ENCODE assay signal across 26 mouse cellular contexts in genomic region chr12:104470646-104471045, GRCm38 (mm10). TPM values are rescaled to one million over a fixed set of nuclear protein-coding genes. Genes with fewer than 3 reads are reported as not detected.
DNase-seq lines count a peak whose midpoint lies in the region; ATAC-seq lines count a peak whose summit lies in the region.
"Had no signal": no experiment of that assay in that cellular context is flagged by ENCODE, and none has a peak within 500 bp of the region (broad histone marks: within the 10 kb centered on the region; RNA-seq: fewer than 3 reads in every experiment).

No protein-coding gene starts in this region.

- no peak overlapping the region for H3K27ac ChIP-seq in neural tube, embryonic 15.5 days (replicated peaks)
- peak overlapping the region; percentile 13; the same call in 1 of the 2 replicates for H3K27ac ChIP-seq in embryonic facial prominence, embryonic 14.5 days (replicated peaks; ENCODE audit: low read depth, low read length)
- H3K27ac ChIP-seq in limb, embryonic 12.5 days, result no peak overlapping the region
- H3K27ac ChIP-seq: forebrain, embryonic 15.5 days; heart, embryonic 10.5 days; kidney, postnatal 0 days had no signal

- 14% methylated on average over 6 of the region's 6 CpGs for WGBS in neural tube, embryonic 15.5 days
- 42% methylated on average over 6 of the region's 6 CpGs for WGBS in embryonic facial prominence, embryonic 14.5 days
- 10% methylated on average over 6 of the region's 6 CpGs for WGBS in limb, embryonic 12.5 days

- H3K4me2 ChIP-seq in neural tube, embryonic 15.5 days, result no peak overlapping the region
- peak overlapping the region; percentile 84 for H3K4me2 ChIP-seq in embryonic facial prominence, embryonic 14.5 days (ENCODE audit: low read depth, low read length)
- peak overlapping the region; percentile 89 for H3K4me2 ChIP-seq in limb, embryonic 12.5 days
- H3K4me2 ChIP-seq: forebrain, embryonic 15.5 days had no signal

- intact Hi-C loops in heart, postnatal 10 days (cut with DNase I), result no loop called here

- peaks cover 26% of the 10 kb centered on the region for H3K4me1 ChIP-seq in neural tube, embryonic 15.5 days
- H3K4me1 ChIP-seq in embryonic facial prominence, embryonic 14.5 days (ENCODE audit: control insufficient read depth, insufficient read depth, low read length), result no peaks in the 10 kb centered on the region
- peaks cover 49% of the 10 kb centered on the region for H3K4me1 ChIP-seq in limb, embryonic 12.5 days (replicated peaks)

- no peak overlapping the region for H3K4me3 ChIP-seq in neural tube, embryonic 15.5 days (replicated peaks)
- H3K4me3 ChIP-seq in embryonic facial prominence, embryonic 14.5 days (ENCODE audit: low read depth, low read length), result peak overlapping the region; percentile 75
- peak overlapping the region; percentile 69 for H3K4me3 ChIP-seq in limb, embryonic 12.5 days (replicated peaks)
- H3K4me3 ChIP-seq: forebrain, embryonic 15.5 days had no signal

- no peak overlapping the region for H3K9ac ChIP-seq in neural tube, embryonic 15.5 days (replicated peaks)
- H3K9ac ChIP-seq in embryonic facial prominence, embryonic 14.5 days (ENCODE audit: low read depth, low read length), result peak overlapping the region; percentile 86
- peak overlapping the region; percentile 87 for H3K9ac ChIP-seq in limb, embryonic 12.5 days (replicated peaks)
- H3K9ac ChIP-seq: forebrain, embryonic 15.5 days had no signal

- peak; percentile 53 for DNase-seq in neural tube, embryonic 10.5 days (ENCODE audit: extremely low spot score, low spot score)
- DNase-seq in embryonic facial prominence, embryonic 14.5 days (ENCODE audit: low spot score), result no peak
- no peak for DNase-seq in heart, postnatal 10 days
- DNase-seq in layer of hippocampus, adult 8-10 months (ENCODE audit: low spot score in 2 of 2), result no peak
- DNase-seq in c-Kit-positive CD71-positive TER-119-positive erythroid progenitor cells, embryonic 14.5 days (ENCODE audit: low spot score), result no peak
- DNase-seq: adrenal gland, adult 8-10 months; cerebellum, adult 2 months; cerebellum, postnatal 25 days; kidney, adult 2 months; lung, postnatal 4 days; thymus, postnatal 36 days had no signal

- H3K36me3 ChIP-seq in neural tube, embryonic 15.5 days, result no peaks in the 10 kb centered on the region
- no peaks in the 10 kb centered on the region for H3K36me3 ChIP-seq in embryonic facial prominence, embryonic 14.5 days (ENCODE audit: control insufficient read depth, insufficient read depth, low read length)
- no peaks in the 10 kb centered on the region for H3K36me3 ChIP-seq in limb, embryonic 12.5 days
- H3K36me3 ChIP-seq: forebrain, embryonic 15.5 days; heart, embryonic 10.5 days had no signal

- peaks cover 91% of the 10 kb centered on the region for H3K27me3 ChIP-seq in neural tube, embryonic 15.5 days (replicated peaks)
- H3K27me3 ChIP-seq in embryonic facial prominence, embryonic 14.5 days (replicated peaks; ENCODE audit: control insufficient read depth, insufficient read depth, low read length), result peaks cover 60% of the 10 kb centered on the region
- H3K27me3 ChIP-seq in limb, embryonic 12.5 days, result peaks cover 92% of the 10 kb centered on the region

- H3K9me3 ChIP-seq in neural tube, embryonic 15.5 days (replicated peaks), result no peaks in the 10 kb centered on the region
- no peaks in the 10 kb centered on the region for H3K9me3 ChIP-seq in embryonic facial prominence, embryonic 14.5 days (ENCODE audit: control insufficient read depth, low read length)
- H3K9me3 ChIP-seq in limb, embryonic 12.5 days, result no peaks in the 10 kb centered on the region
- H3K9me3 ChIP-seq: forebrain, embryonic 15.5 days; heart, embryonic 10.5 days had no signal

- ATAC-seq in neural tube, embryonic 15.5 days (ENCODE audit: low FRiP score), result no peak
- ATAC-seq in embryonic facial prominence, embryonic 14.5 days (ENCODE audit: low read depth), result no peak
- no peak for ATAC-seq in limb, embryonic 12.5 days (ENCODE audit: insufficient number of reproducible peaks, insufficient read depth, low FRiP score, low TSS enrichment, low read depth)
- ATAC-seq: activated CD4-positive, CD25-positive, alpha-beta regulatory T cell, adult 4 months; forebrain, embryonic 15.5 days had no signal

RNA-seq across cellular contexts. Expression of gene Gsc, which starts 2.5 kb away (rescaled TPM):
- polyA plus RNA-seq in neural tube, embryonic 15.5 days (2015; fragmentation: Nextera tagmentation; extraction: Ambion mirVana), result not detected in 2 replicates
- 12.4 and 12.5 TPM in 2 replicates for polyA plus RNA-seq in embryonic facial prominence, embryonic 14.5 days (2014; fragmentation: Nextera tagmentation; extraction: Ambion mirVana)
- 29.0 and 32.3 TPM in 2 replicates for polyA plus RNA-seq in limb, embryonic 12.5 days (2016; fragmentation: Nextera tagmentation; extraction: Ambion mirVana)
- total RNA-seq in heart, postnatal 10 days (2021), result under 1 TPM; 0.20 to 0.34 TPM
- total RNA-seq in layer of hippocampus, adult 8-10 months (2022), result not detected
- total RNA-seq: gastrocnemius, adult 8-10 months; hematopoietic stem cell, adult 5-6 weeks; layer of hippocampus, postnatal 14 days; left cerebral cortex, postnatal 10 days; liver, adult 2 months; megakaryocyte-erythroid progenitor cell, adult 5-6 weeks; MEL had no signal
- polyA plus RNA-seq: activated CD4-positive, CD25-positive, alpha-beta regulatory T cell, adult 4 months; C2C12; cerebellum, adult 2 months; kidney, adult 2 months; kidney, postnatal 0 days; liver, adult 2 months; liver, embryonic 16.5 days had no signal

Comparison
In these comparisons a context has a peak if more than half of its experiments do, and no peak if none do; other contexts are left out.
1. RNA of gene Gsc, which starts 2.5 kb away (polyA plus RNA-seq): 29.0 to 32.3 TPM in limb, embryonic 12.5 days and 12.4 to 12.5 TPM in embryonic facial prominence, embryonic 14.5 days; not detected in neural tube, embryonic 15.5 days; every median in the first group is over 10 times any median in the second.